Mouse (Mus musculus) CH12.LX (cell line): Measurements from ENCODE around the gene Utp18. TPM values are rescaled to one million over a fixed set of nuclear protein-coding genes. Genes with fewer than 3 reads are reported as not detected.
A peak's percentile ranks its signal among the peaks of the same experiment; 100 is the strongest.

Experiments used
- DNase-seq: peaks from one replicate; pipeline ENCODE4 v3.0.0-alpha.2; 2013; ENCODE audit errors: extremely low read depth
- H3K27ac ChIP-seq: 2 replicates; pipeline ENCODE4 v1.5.1; 2012; ENCODE audit warnings: low read depth, mild to moderate bottlenecking, control low read depth, moderate library complexity; ENCODE audit not compliant: insufficient read depth
- H3K27me3 ChIP-seq: replicated peaks from 2 replicates; pipeline ENCODE3; 2012; ENCODE audit warnings: inconsistent platforms
- H3K36me3 ChIP-seq, 2 experiments: replicated peaks in 1 of 2; 2 replicates each; pipeline versions ENCODE3 to v1.6.1; 2012; ENCODE audit warnings: inconsistent platforms in 1 of 2, low read length in 1 of 2, mild to moderate bottlenecking in 1 of 2, mixed read lengths in 1 of 2, moderate library complexity in 1 of 2; ENCODE audit not compliant: control insufficient read depth in 1 of 2, insufficient read depth in 1 of 2
- H3K4me1 ChIP-seq, 2 experiments: 2 replicates each; pipeline ENCODE4 v1.6.1; 2012; ENCODE audit warnings: inconsistent platforms in 1 of 2, moderate library complexity in 1 of 2; ENCODE audit not compliant: insufficient read depth in 2 of 2, control insufficient read depth in 1 of 2
- H3K4me2 ChIP-seq: 2 replicates; pipeline ENCODE4 v1.6.1; 2012; ENCODE audit warnings: low read depth, mild to moderate bottlenecking, control low read depth; ENCODE audit not compliant: poor library complexity, insufficient read depth, severe bottlenecking
- H3K4me3 ChIP-seq, 3 experiments: fragments of 150-350 bp in 1 of 3; sonication (generic) in 1 of 3; replicated peaks in 1 of 3; 2 replicates each; pipeline versions ENCODE3 to v1.5.1; 2011 to 2012; ENCODE audit warnings: low read depth in 2 of 3, low read length in 2 of 3, mild to moderate bottlenecking in 2 of 3, moderate library complexity in 2 of 3, control low read depth in 1 of 3, improper control_type of control experiment in 1 of 3, inconsistent platforms in 1 of 3, mixed read lengths in 1 of 3; ENCODE audit not compliant: poor library complexity in 1 of 3
- H3K79me2 ChIP-seq: replicated peaks from 2 replicates; pipeline ENCODE4 v1.6.1; 2012; ENCODE audit warnings: mild to moderate bottlenecking, moderate library complexity; ENCODE audit not compliant: control insufficient read depth, poor library complexity, insufficient read depth, severe bottlenecking; ENCODE audit errors: extremely low read depth
- H3K9ac ChIP-seq: 2 replicates; pipeline ENCODE4 v1.6.1; 2012; ENCODE audit warnings: low read depth, mild to moderate bottlenecking, control low read depth, moderate library complexity; ENCODE audit not compliant: insufficient read depth
- H3K9me3 ChIP-seq: replicated peaks from 2 replicates; pipeline ENCODE3; 2012; ENCODE audit warnings: low read length, inconsistent platforms, mixed read lengths
- BHLHE40 ChIP-seq: IDR thresholded peaks from 2 replicates; pipeline ENCODE4 v1.6.1; 2011; ENCODE audit warnings: mild to moderate bottlenecking, low read depth, low read length, improper control_type of control experiment
- CHD1 ChIP-seq: IDR thresholded peaks from 2 replicates; pipeline ENCODE4 v1.6.1; 2012; ENCODE audit warnings: low read depth, low read length, improper control_type of control experiment, inconsistent platforms
- CHD2 ChIP-seq: IDR thresholded peaks from 2 replicates; pipeline ENCODE4 v1.6.1; 2011; ENCODE audit warnings: low read length, improper control_type of control experiment
- CTCF ChIP-seq, 2 experiments: IDR thresholded peaks in 1 of 2; conservative IDR thresholded peaks in 1 of 2; 2 replicates each; pipeline ENCODE4 v1.5.1; 2011 to 2012; ENCODE audit warnings: low read depth in 2 of 2, low read length in 2 of 2, improper control_type of control experiment in 1 of 2, inconsistent platforms in 1 of 2, mild to moderate bottlenecking in 1 of 2, moderate library complexity in 1 of 2
- E2F4 ChIP-seq: IDR thresholded peaks from 2 replicates; pipeline ENCODE4 v1.6.1; 2011; ENCODE audit warnings: low read depth, low read length, improper control_type of control experiment; ENCODE audit not compliant: insufficient replicate concordance
- EP300 ChIP-seq: IDR thresholded peaks from 2 replicates; pipeline ENCODE4 v1.6.1; 2011; ENCODE audit warnings: low read length, improper control_type of control experiment
- ETS1 ChIP-seq: conservative IDR thresholded peaks from 2 replicates; pipeline ENCODE4 v1.6.1; 2012; ENCODE audit warnings: low read depth, mild to moderate bottlenecking, inconsistent platforms, low read length, improper control_type of control experiment, moderate library complexity
- GABPA ChIP-seq: IDR thresholded peaks from 2 replicates; pipeline ENCODE4 v1.6.1; 2012; ENCODE audit warnings: low read depth, low read length, improper control_type of control experiment, inconsistent platforms; ENCODE audit not compliant: insufficient replicate concordance
- HCFC1 ChIP-seq: IDR thresholded peaks from 2 replicates; pipeline ENCODE4 v1.6.1; 2012; ENCODE audit warnings: low read depth, mild to moderate bottlenecking, inconsistent platforms, low read length, improper control_type of control experiment
- JUND ChIP-seq: conservative IDR thresholded peaks from 2 replicates; pipeline ENCODE4 v1.6.1; 2011; ENCODE audit warnings: low read depth, low read length, improper control_type of control experiment
- KAT2A ChIP-seq: IDR thresholded peaks from 2 replicates; pipeline ENCODE4 v1.6.1; 2012; ENCODE audit warnings: low read length, improper control_type of control experiment, inconsistent platforms; ENCODE audit not compliant: insufficient replicate concordance
- MAFK ChIP-seq: IDR thresholded peaks from 2 replicates; pipeline ENCODE4 v1.6.1; 2011; ENCODE audit warnings: low read length, improper control_type of control experiment; ENCODE audit not compliant: insufficient replicate concordance
- MAX ChIP-seq: IDR thresholded peaks from 2 replicates; pipeline ENCODE4 v1.6.1; 2011; ENCODE audit warnings: low read length, improper control_type of control experiment
- MAZ ChIP-seq: IDR thresholded peaks from 2 replicates; pipeline ENCODE4 v1.6.1; 2012; ENCODE audit warnings: low read depth, mild to moderate bottlenecking, inconsistent platforms, low read length, improper control_type of control experiment, moderate library complexity
- MEF2A ChIP-seq: IDR thresholded peaks from 2 replicates; pipeline ENCODE4 v1.6.1; 2014; ENCODE audit warnings: low read depth, mild to moderate bottlenecking, inconsistent platforms, low read length, improper control_type of control experiment, borderline replicate concordance
- MXI1 ChIP-seq: IDR thresholded peaks from 2 replicates; pipeline ENCODE4 v1.6.1; 2011; ENCODE audit warnings: mild to moderate bottlenecking, low read depth, low read length, improper control_type of control experiment
- MYC ChIP-seq: IDR thresholded peaks from 2 replicates; pipeline ENCODE4 v1.6.1; 2011; ENCODE audit warnings: low read depth, mild to moderate bottlenecking, improper control_type of control experiment, low read length
- NELFE ChIP-seq: IDR thresholded peaks from 2 replicates; pipeline ENCODE4 v1.6.1; 2011; ENCODE audit warnings: low read depth, low read length, improper control_type of control experiment
- NRF1 ChIP-seq: IDR thresholded peaks from 2 replicates; pipeline ENCODE4 v1.6.1; 2014; ENCODE audit warnings: low read depth, mild to moderate bottlenecking, inconsistent platforms, low read length, improper control_type of control experiment, moderate library complexity
- PAX5 ChIP-seq: IDR thresholded peaks from 2 replicates; pipeline ENCODE4 v1.6.1; 2012; ENCODE audit warnings: low read length, inconsistent platforms, mixed read lengths
- POLR2A ChIP-seq: IDR thresholded peaks from 2 replicates; pipeline ENCODE4 v1.6.1; 2011; ENCODE audit warnings: low read depth, mild to moderate bottlenecking, improper control_type of control experiment, low read length
- POLR2AphosphoS2 ChIP-seq: IDR thresholded peaks from 2 replicates; pipeline ENCODE4 v1.6.1; 2011; ENCODE audit warnings: low read depth, low read length, improper control_type of control experiment
- RAD21 ChIP-seq: IDR thresholded peaks from 2 replicates; pipeline ENCODE4 v1.6.1; 2011; ENCODE audit warnings: low read depth, mild to moderate bottlenecking, low read length, improper control_type of control experiment, moderate library complexity
- RCOR1 ChIP-seq: conservative IDR thresholded peaks from 2 replicates; pipeline ENCODE4 v1.6.1; 2012; ENCODE audit warnings: low read depth, mild to moderate bottlenecking, inconsistent platforms, low read length, improper control_type of control experiment
- SIN3A ChIP-seq: IDR thresholded peaks from 2 replicates; pipeline ENCODE4 v1.6.1; 2012; ENCODE audit warnings: low read length, improper control_type of control experiment, inconsistent platforms
- SMC3 ChIP-seq: IDR thresholded peaks from 2 replicates; pipeline ENCODE4 v1.6.1; 2011; ENCODE audit warnings: low read depth, low read length, improper control_type of control experiment
- TBP ChIP-seq: conservative IDR thresholded peaks from 2 replicates; pipeline ENCODE4 v1.6.1; 2011; ENCODE audit warnings: low read depth, low read length, improper control_type of control experiment
- TCF12 ChIP-seq: IDR thresholded peaks from 2 replicates; pipeline ENCODE4 v1.6.1; 2014; ENCODE audit warnings: low read depth, mild to moderate bottlenecking, inconsistent platforms, low read length, improper control_type of control experiment
- UBTF ChIP-seq: IDR thresholded peaks from 2 replicates; pipeline ENCODE4 v1.6.1; 2012; ENCODE audit warnings: low read depth, mild to moderate bottlenecking, inconsistent platforms, low read length, improper control_type of control experiment, moderate library complexity
- USF1 ChIP-seq: IDR thresholded peaks from 2 replicates; pipeline ENCODE4 v1.6.1; 2014; ENCODE audit warnings: low read depth, mild to moderate bottlenecking, inconsistent platforms, low read length, improper control_type of control experiment
- USF2 ChIP-seq: conservative IDR thresholded peaks from 2 replicates; pipeline ENCODE4 v1.6.1; 2011; ENCODE audit warnings: low read depth, low read length, improper control_type of control experiment
- ZC3H11A ChIP-seq: IDR thresholded peaks from 2 replicates; pipeline ENCODE4 v1.6.1; 2012; ENCODE audit warnings: low read depth, mild to moderate bottlenecking, inconsistent platforms, low read length, improper control_type of control experiment
- ZKSCAN1 ChIP-seq: IDR thresholded peaks from 2 replicates; pipeline ENCODE4 v1.6.1; 2012; ENCODE audit warnings: low read depth, inconsistent platforms, low read length, improper control_type of control experiment, borderline replicate concordance
- ZNF384 ChIP-seq: IDR thresholded peaks from 2 replicates; pipeline ENCODE4 v1.6.1; 2012; ENCODE audit warnings: low read depth, low read length, improper control_type of control experiment, inconsistent platforms
- dilution Hi-C: fragments of 300-500 bp; cut with MboI; formaldehyde crosslinking; loops from 2 replicates; pipeline ENCODE4 v1.14.3; 2020; ENCODE audit warnings: low sequenced_read_pairs; ENCODE audit not compliant: extremely low pct_unique_long_range_greater_than_20kb, extremely low pct_ligation_motif_present
- in situ Hi-C: fragments of 300-500 bp; cut with MboI; formaldehyde crosslinking; loops from 3 replicates; pipeline ENCODE4 v1.14.3; 2019; ENCODE audit warnings: low sequenced_read_pairs, low pct_ligation_motif_present, low pct_unique_long_range_greater_than_20kb, mixed read lengths
- polyA plus RNA-seq: library from polyadenylated mRNA; unstranded; fragments of >175 nt; gene quantifications from 2 replicates; pipeline ENCODE4 v1.2.1, GENCODE M21; 2012; ENCODE audit warnings: low read depth; ENCODE audit not compliant: insufficient read length
- total RNA-seq, 2 experiments: library from RNA; depleted of rRNA; stranded (reverse); fragments of 300-350 nt in 1 of 2; fragments of >200 nt in 1 of 2; gene quantifications; 2 replicates each; pipeline ENCODE4 v1.2.3; 2012 to 2014

Gene Utp18
- total and polyA plus RNA-seq, 3 experiments: 61.8 to 132 (median 93.9) TPM

DNA sequence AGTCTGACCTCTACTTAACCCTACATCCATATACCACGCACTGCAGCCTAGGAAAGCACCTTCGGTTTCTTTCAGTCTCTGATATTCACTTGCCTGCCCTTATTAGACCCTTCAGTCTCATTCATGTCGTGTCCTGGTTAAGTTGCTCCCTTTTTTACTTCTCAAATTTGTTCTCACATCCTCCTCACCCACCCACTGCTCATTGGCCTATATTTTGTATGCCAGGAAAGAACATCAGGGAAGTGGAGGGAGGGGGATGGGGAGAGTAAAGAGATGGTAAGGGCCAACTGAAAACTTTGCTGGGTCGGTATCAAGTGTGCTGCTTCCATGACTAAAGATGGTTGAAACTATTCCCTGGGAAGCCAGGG, 1.5 kb upstream of the Utp18 start (continued):
- no peak for TF ChIP-seq MAZ
- no peak for TF ChIP-seq TBP
- TF ChIP-seq JUND: 0 out of 2 replicates have a peak, but pooled peaks have one; percentile 15
- 0 out of 2 replicates have a peak, but pooled peaks have one; percentile 28 for TF ChIP-seq NELFE
- no peak; the same call in 1 of the 2 replicates for TF ChIP-seq MAX
- TF ChIP-seq E2F4: no peak
- 0 out of 2 replicates have a peak, but pooled peaks have one; percentile 4 for TF ChIP-seq MYC
- peak; percentile 18; the same call in 1 of the 2 replicates for TF ChIP-seq SIN3A
- no peak; the same call in 1 of the 2 replicates for TF ChIP-seq ZC3H11A
- TF ChIP-seq ETS1: peak; percentile 61
- no peak for TF ChIP-seq MAFK
- TF ChIP-seq NRF1: peak; percentile 14; the same call in 1 of the 2 replicates
- 0 out of 2 replicates have a peak, but pooled peaks have one; percentile 53 for TF ChIP-seq EP300
- TF ChIP-seq POLR2A: peak; percentile 6; the same call in 1 of the 2 replicates
- 0 out of 2 replicates have a peak, but pooled peaks have one; percentile 16 for TF ChIP-seq HCFC1
- no peak for TF ChIP-seq POLR2AphosphoS2
- TF ChIP-seq KAT2A: 0 out of 2 replicates have a peak, but pooled peaks have one; percentile 31
- no peak for TF ChIP-seq USF2

DNA sequence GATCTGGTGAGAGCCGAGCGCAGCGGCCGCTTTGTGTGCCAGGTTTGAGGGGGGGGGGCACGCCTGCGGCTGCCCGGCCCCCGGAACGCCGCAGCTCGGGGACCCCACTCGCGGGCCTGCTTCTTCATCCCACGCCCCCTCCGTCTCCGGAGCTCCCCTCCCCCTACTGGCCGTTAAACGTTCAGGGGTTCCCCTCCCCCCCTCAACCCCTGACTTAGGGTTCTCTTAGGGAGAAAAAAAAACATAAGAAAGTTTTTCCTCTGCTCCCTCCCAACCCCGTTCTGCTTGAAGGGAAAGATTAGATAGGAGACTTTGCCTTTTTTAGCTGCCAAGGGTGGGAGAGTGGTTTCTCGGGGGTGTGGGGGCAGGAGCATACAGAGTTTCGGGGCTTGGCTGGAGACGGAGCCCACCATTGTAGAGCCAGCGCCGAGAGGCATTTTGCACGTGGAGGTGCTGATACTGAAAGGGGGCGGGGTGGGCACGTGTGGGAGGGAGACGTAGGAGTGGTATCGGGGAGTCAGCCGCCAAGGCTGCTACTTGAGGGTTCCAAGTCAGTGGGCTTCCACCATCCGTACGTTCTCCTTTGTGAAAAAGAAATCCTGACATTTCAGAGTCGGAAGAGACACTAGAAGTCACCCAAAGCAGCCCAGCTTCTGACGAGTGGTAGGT, 979 bp upstream of the Utp18 start:
- dilution Hi-C loops (no loop called here), in situ Hi-C loops (no loop called here)
- peaks cover 8 to 50% of the 10 kb centered on the region in 2 experiments for H3K36me3 ChIP-seq
- no peaks in the 10 kb centered on the region for H3K27me3 ChIP-seq
- H3K9me3 ChIP-seq: no peaks in the 10 kb centered on the region
- H3K9ac ChIP-seq: peak overlapping the region; percentile 89
- peak overlapping the region; percentile 64 for H3K27ac ChIP-seq
- peaks cover 8 to 55% of the 10 kb centered on the region in 2 experiments for H3K4me1 ChIP-seq
- peak overlapping the region; percentile 84 to 95 (median 89) for H3K4me3 ChIP-seq
- peak; percentile 68 for DNase-seq
- H3K79me2 ChIP-seq: peaks cover 64% of the 10 kb centered on the region
- H3K4me2 ChIP-seq: peak overlapping the region; percentile 93
- TF ChIP-seq CTCF (conservative IDR thresholded peaks at IDR 0.05 in 1 of 2, IDR thresholded peaks at IDR 0.05 in 1 of 2; ENCODE audit: low read depth in 2 of 2, low read length in 2 of 2) (0 out of 4 replicates have a peak, but pooled peaks of 1 of the 2 experiments have one; percentile 0), MAX (peak; percentile 82), SIN3A (0 out of 2 replicates have a peak, but pooled peaks have one; percentile 89), HCFC1 (no peak), E2F4 (no peak), ZC3H11A (no peak), RAD21 (no peak), ZNF384 (no peak), UBTF (no peak), MXI1 (peak; percentile 99), POLR2A (peak; percentile 40; the same call in 1 of the 2 replicates), NRF1 (no peak), KAT2A (no peak), ETS1 (no peak), CHD2 (peak; percentile 94), MAFK (no peak), ZKSCAN1 (no peak), MAZ (no peak; the same call in 1 of the 2 replicates), SMC3 (no peak), MEF2A (no peak), RCOR1 (no peak), BHLHE40 (peak; percentile 95), PAX5 (no peak), GABPA (no peak), CHD1 (no peak; the same call in 1 of the 2 replicates), USF1 (0 out of 2 replicates have a peak, but pooled peaks have one; percentile 10), TCF12 (no peak)
